Mouse (Mus musculus) left cerebral cortex, postnatal 36 days (tissue): Measurements from ENCODE around the gene Stox2. TPM values are rescaled to one million over a fixed set of nuclear protein-coding genes. Genes with fewer than 3 reads are reported as not detected.

ENCODE experiments used
- DNase-seq, 2 experiments: peaks; one replicate each; pipeline ENCODE4 v3.0.0; 2021 to 2022; ENCODE audit warnings: low spot score in 2 of 2, mixed read lengths in 1 of 2
- intact Hi-C: fragments of 180-260 bp; cut with DNase I; formaldehyde crosslinking; loops from one replicate; pipeline ENCODE4 v1.15.1; 2025
- total RNA-seq, 2 experiments: library from RNA; stranded (reverse); gene quantifications; 2 replicates each; pipeline ENCODE4 v1.2.3; 2021

Stox2 gene
- total RNA-seq, 2 experiments from 2014 or later: 73.3 to 87.6 TPM

GRCm38 (mm10) chr8:47324117-47324820 lies 121.9 kb downstream of the Stox2 start:
- intact Hi-C loops: no loop called here
- DNase-seq: peak; percentile 9 to 13

GRCm38 (mm10) chr8:47321282-47321681 lies 124.9 kb downstream of the Stox2 start:
- intact Hi-C loops: no loop called here

GRCm38 (mm10) chr8:47320707-47321106 lies 125.5 kb downstream of the Stox2 start:
- intact Hi-C loops: no loop called here
- no peak for DNase-seq

More at GRCm38 (mm10) chr8:47321282-47321681, 124.9 kb downstream of the Stox2 start:
- no peak for DNase-seq

GRCm38 (mm10) chr8:47318468-47318867 lies 127.7 kb downstream of the Stox2 start:
- no peak for DNase-seq
- intact Hi-C loops: no loop called here

DNA sequence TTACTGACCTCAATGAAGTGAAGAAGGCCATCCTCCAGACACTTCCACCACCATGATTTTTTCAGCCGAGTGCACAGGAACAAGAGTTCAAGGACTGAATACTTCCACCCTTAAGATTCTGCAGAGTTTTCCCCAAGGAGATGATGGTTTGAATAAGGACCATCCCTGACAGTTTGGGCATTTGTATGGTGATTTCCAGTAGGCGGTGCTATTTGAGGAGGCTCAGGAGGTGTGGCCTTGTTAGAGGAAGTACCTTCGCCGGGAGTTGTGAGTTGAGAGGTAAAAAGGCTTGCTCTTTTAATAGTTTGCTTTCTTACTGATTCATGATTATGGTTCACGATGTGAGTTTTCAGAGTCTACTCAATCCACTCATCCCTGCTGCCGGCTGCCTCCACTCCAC lies 138.0 kb downstream of the Stox2 start:
- intact Hi-C loops: no loop called here
- DNase-seq: no peak

- intact Hi-C loops: no loop called here
- DNase-seq: no peak
These were observed 139.8 kb downstream of the Stox2 start for GRCm38 (mm10) chr8:47306372-47306771.

GRCm38 (mm10) chr8:47305880-47306279 lies 140.3 kb downstream of the Stox2 start:
- no peak for DNase-seq
- intact Hi-C loops: no loop called here

DNA sequence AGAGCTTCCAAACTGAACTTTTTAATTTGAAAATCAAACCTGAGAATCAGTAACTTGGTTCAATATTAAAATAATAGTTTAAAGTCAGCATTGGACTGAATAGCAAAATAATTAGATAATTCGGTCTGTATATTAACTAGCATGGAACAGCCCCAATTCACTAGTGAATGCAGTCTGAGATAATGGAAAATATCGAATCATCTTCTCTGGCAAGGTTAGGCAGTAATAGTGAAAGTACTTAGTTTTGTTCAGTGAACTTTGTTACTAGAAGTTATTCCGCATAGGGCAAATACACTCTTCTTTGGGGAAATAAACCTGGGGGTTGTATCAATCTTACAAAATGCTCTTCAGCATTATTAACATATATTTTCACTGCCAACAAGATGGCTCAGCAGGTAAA lies 147.7 kb downstream of the Stox2 start:
- no peak for DNase-seq
- intact Hi-C loops: no loop called here

- intact Hi-C loops: loop anchor here (5.0 kb wide), 2 partner anchors 83 to 257 kb away; no protein-coding TSS in a partner anchor
These were observed 156.5 kb downstream of the Stox2 start for GRCm38 (mm10) chr8:47289641-47290040.

DNA sequence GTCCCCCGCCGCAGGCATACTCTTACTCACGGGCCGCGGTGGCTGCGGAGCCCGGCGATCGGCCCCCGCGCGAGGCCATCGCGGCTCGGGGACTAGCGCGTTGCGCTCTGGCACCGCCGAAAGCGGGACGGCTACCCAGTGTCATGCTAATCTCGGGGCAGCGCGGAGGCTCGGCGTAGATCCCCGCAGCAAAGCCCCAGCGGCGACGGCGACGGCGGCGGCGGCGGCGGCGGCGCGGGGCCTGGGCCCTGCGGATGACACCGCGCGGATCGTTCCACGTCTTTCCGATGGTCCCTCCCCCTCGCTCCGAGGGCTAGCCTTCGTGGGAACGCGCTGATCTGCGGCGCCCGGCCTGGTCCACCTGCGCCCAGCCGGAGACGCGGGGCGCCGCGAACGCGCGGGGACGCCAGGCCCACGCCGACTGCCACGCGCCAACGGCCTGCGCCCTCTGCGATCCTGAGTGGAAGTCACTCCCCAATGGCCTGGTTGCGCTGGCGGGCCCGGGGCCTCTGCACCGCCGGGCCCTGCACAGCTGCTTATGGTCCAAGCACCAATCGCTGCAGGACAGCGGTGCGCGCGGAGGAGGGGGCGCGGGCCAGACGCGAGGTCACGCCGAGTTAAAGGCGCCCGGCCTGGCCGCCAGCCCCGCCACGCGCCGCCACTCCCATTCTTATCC lies 157.2 kb downstream of the Stox2 start:
- DNase-seq: peak; percentile 74 to 82
- intact Hi-C loops: loop anchor here (5.0 kb wide), 2 partner anchors 83 to 257 kb away; no protein-coding TSS in a partner anchor

More at GRCm38 (mm10) chr8:47289641-47290040, 156.5 kb downstream of the Stox2 start:
- no peak for DNase-seq

DNA sequence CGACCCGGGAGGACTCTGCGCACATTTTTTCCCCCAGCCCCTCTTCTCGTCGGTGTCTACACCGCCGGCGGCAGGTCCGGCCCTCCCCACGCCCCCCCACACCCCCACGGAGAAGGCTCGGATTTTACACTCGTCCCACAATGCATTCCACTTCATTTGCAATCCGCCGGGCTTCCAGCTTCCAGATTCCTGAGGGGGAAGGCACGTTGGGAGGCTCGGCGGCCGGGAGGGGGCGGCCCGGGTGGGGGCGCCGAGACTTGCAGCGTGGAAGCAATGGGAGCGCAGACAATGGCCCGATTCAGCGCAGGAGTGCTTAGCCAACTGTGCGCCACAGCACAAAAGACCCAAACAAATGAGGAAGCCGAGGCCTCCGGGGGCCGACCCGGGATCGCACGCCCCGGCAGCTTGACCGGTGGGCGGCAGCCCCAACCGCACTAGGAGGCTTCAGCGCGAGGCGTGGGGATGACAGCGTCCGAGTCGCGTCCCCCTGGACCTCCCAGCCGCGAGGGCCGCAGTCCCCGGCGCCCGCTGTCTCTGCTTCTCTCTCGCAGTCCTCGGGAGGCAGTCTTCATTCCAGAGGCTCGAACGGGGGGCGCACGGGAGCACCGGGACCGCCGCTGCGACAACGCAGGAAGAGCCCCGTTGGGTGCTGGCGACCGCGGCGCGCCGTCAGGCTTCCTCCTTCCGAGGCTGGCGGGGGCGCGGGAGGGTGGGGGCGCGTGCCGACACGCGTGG lies 157.9 kb downstream of the Stox2 start:
- DNase-seq: peak; percentile 68 to 74
- intact Hi-C loops: loop anchor here (5.0 kb wide), 2 partner anchors 84 to 256 kb away; no protein-coding TSS in a partner anchor

DNA sequence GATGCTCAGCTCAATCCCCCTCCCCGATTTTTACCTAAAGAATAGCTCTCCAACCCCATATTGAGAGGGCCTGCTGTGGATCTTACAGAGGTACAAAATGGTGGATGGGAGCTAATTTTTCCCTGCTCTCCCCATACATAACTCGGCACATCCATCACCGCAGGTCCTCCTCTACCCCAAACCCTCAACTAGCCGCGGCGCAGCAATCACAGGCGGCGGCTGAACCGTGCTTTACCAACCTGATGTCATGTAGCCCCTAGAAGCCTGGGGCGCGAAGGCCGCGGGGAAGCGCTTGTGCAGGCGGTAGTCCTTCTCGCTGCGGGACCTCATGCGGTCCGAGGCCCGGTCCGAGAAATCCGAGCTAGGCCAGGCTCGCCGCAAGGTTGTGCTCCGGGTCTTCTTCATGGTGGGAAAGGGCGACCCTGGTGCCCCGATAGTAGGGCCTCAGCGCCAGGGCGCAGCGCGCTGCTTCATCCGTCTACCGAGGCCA lies 158.5 kb downstream of the Stox2 start:
- peak; percentile 51 to 55 for DNase-seq
- intact Hi-C loops: loop anchor here (2.0 to 5.0 kb wide), 3 partner anchors 43 to 255 kb away; no protein-coding TSS in a partner anchor

- peak; percentile 41 to 45 for DNase-seq
- intact Hi-C loops: loop anchor here (2.0 to 5.0 kb wide), 3 partner anchors 42 to 255 kb away; no protein-coding TSS in a partner anchor
These were observed 159.0 kb downstream of the Stox2 start for GRCm38 (mm10) chr8:47287201-47287621.

- DNase-seq: no peak
- intact Hi-C loops: loop anchor here (2.0 to 5.0 kb wide), 3 partner anchors 41 to 254 kb away; no protein-coding TSS in a partner anchor
These were observed 160.0 kb downstream of the Stox2 start for GRCm38 (mm10) chr8:47286081-47286700.

DNA sequence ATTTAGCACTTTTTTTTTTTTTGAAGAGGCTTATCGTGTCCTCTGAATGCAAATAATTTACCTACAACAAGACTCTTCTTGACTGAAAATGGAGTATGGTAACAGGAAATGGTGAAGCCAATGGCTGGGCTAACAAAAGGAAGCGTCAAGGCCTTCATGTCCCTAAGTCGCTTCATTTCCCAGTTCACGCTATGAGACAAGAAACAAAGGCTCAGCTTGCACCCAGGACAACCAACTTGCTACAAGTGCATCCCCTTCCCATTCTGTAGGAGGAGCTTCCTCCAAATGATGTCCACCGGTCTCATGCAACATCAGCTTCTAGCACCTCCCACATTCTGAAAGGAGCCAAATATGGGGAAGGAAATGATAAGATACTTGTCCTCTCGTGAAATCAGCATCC lies 160.7 kb downstream of the Stox2 start:
- intact Hi-C loops: loop anchor here (5.0 kb wide), 2 partner anchors 87 to 253 kb away; no protein-coding TSS in a partner anchor
- DNase-seq: no peak

DNA sequence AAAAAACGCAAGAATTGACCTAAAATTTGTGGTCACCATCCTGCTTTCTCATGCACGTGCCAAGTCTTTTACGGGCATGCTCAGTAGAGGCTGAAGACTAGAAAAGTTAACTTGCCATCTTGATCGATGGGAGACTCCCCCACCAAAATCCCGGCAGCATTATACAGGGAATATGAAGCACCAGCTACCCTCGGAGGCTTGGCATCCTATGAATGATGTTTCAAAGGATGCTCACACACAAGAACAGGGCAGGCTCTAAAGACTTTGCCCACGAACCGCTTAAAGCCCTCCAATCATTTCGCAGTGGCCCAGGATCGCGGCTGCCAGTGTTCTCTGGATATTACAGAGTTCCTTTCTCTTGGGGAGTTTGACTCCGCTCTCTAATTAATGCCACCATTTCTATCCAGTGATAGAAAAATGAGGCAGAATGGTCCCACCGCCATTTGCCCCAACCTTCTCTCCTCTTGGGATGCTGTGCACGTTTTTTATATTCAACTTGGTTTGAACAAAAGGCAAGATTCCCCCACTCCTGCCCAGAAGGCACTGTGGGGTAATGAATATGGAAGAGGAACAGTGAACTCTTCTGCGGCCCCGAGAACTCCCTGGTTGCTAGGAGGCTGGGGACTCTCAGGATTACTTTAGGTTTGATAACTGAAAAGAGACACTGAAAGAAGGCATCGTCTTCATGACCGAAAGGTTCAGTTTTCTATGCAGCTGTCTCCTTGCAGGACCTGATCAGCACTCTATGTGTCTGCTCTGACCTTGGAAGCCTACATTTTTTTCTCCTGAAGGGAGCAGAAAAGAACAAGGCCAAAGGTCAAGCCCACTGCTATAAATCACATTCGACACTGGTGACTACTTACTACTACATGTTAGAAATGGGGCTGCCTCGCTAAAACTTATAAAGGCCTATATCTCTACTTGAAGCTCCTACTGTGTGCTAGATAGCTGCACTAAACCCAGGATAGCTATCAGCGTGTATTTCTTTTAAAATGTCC lies 161.5 kb downstream of the Stox2 start:
- DNase-seq: no peak
- intact Hi-C loops: loop anchor here (5.0 kb wide), 2 partner anchors 88 to 252 kb away; no protein-coding TSS in a partner anchor

GRCm38 (mm10) chr8:47279898-47280297 lies 166.3 kb downstream of the Stox2 start:
- intact Hi-C loops: no loop called here
- DNase-seq: peak in 1 of 2 experiments; percentile 31

GRCm38 (mm10) chr8:47278211-47278610 lies 168.0 kb downstream of the Stox2 start:
- intact Hi-C loops: no loop called here
- no peak for DNase-seq
